Mouse (Mus musculus) heart, postnatal 0 days (tissue): ENCODE results near the gene Zbtb11.

ENCODE experiments used
- CTCF ChIP-seq: IDR thresholded peaks from 2 replicates; pipeline ENCODE4 v1.5.1; 2016; ENCODE audit warnings: antibody characterized with exemption, control low read depth, low read depth
- EP300 ChIP-seq: IDR thresholded peaks from 2 replicates; pipeline ENCODE4 v1.6.1; 2016; ENCODE audit warnings: antibody characterized with exemption, low read depth

- TF ChIP-seq CTCF (no peak), EP300 (no peak)
Observed at GRCm38 (mm10) chr16:55967221-55967620, 6.5 kb upstream of the Zbtb11 start.
